Mouse (Mus musculus): Measurements from ENCODE around the gene Smg5. TPM values are rescaled to one million over a fixed set of nuclear protein-coding genes. Genes with fewer than 3 reads are reported as not detected.
A peak's percentile ranks its signal among the peaks of the same experiment; 100 is the strongest.
"Not testable (repeated sequence)": the region's sequence is repeated elsewhere in the genome, so short reads cannot be mapped to it uniquely, and the experiment has no call there.

Smg5 gene
- 10 to 100 TPM; 78.3 to 79.5 TPM for total RNA-seq (2021)
- long read RNA-seq, experiment 1, full-length matches to known transcripts = 11 of 21 reads
- long read RNA-seq, experiment 1, partial matches to known transcripts = 6 of 21 reads
- long read RNA-seq, experiment 1, other reads (novel, unspliced or antisense) = 4 of 21 reads
- long read RNA-seq, experiment 2, full-length matches to known transcripts = 9 of 21 reads
- long read RNA-seq, experiment 2, partial matches to known transcripts = 6 of 21 reads
- long read RNA-seq, experiment 2, other reads (novel, unspliced or antisense) = 6 of 21 reads

GRCm38 (mm10) chr3:88336058-88337013 lies at the start of gene Smg5, which contains the start of gene Tmem79:
Smg5 (plus strand) TSS chr3:88336260.
Tmem79 (minus strand) TSS chr3:88336148.
- TF ChIP-seq CTCF (IDR thresholded peaks at IDR 0.05) = no peak
- Histone ChIP-seq H3K27ac (peak within 1 kb of the TSS; percentile 100), H3K4me3 (peak within 1 kb of the TSS; percentile 93)
- intact Hi-C loops (cut with DNase I) = loop anchor here (5.0 kb wide), 2 partner anchors 131 to 144 kb away; no protein-coding TSS in a partner anchor
- peak; percentile 94 for DNase-seq (ENCODE audit: extremely low spot score in 1 of 2, low spot score in 2 of 2)

- intact Hi-C loops (cut with DNase I) = no loop called here
- H3K4me3 ChIP-seq = no peak within 1 kb of the TSS
- no peak within 1 kb of the TSS for H3K27ac ChIP-seq
- DNase-seq (ENCODE audit: extremely low spot score in 1 of 2, low spot score in 2 of 2) = no peak
- no peak for TF ChIP-seq CTCF (IDR thresholded peaks at IDR 0.05)
Measured at GRCm38 (mm10) chr3:88287110-88287509, 49.0 kb upstream of the Smg5 start, which contains the start of gene Gm38392. Gm38392 (minus strand) TSS chr3:88287210.

- DNase-seq (ENCODE audit: extremely low spot score in 1 of 2, low spot score in 2 of 2); H3K4me3 ChIP-seq; intact Hi-C loops (cut with DNase I); H3K27ac ChIP-seq: not testable (repeated sequence)
Measured at GRCm38 (mm10) chr3:88288133-88288713, 47.8 kb upstream of the Smg5 start.

GRCm38 (mm10) chr3:88291970-88292369 lies 44.1 kb upstream of the Smg5 start:
- no peak overlapping the region for H3K27ac ChIP-seq
- intact Hi-C loops (cut with DNase I) = no loop called here
- no peak for DNase-seq (ENCODE audit: extremely low spot score in 1 of 2, low spot score in 2 of 2)
- H3K4me3 ChIP-seq = no peak overlapping the region
- TF ChIP-seq CTCF (IDR thresholded peaks at IDR 0.05) = peak; percentile 58

- not testable (repeated sequence) for DNase-seq (ENCODE audit: extremely low spot score in 1 of 2, low spot score in 2 of 2); H3K4me3 ChIP-seq
Measured at GRCm38 (mm10) chr3:88295272-88295671, 40.8 kb upstream of the Smg5 start.

GRCm38 (mm10) chr3:88296110-88296560 lies 39.9 kb upstream of the Smg5 start:
- intact Hi-C loops (cut with DNase I) = no loop called here
- H3K27ac ChIP-seq = peak overlapping the region; percentile 95
- no peak for DNase-seq (ENCODE audit: extremely low spot score in 1 of 2, low spot score in 2 of 2)

More at GRCm38 (mm10) chr3:88295272-88295671, 40.8 kb upstream of the Smg5 start:
- intact Hi-C loops (cut with DNase I); H3K27ac ChIP-seq: not testable (repeated sequence)

GRCm38 (mm10) chr3:88296561-88297318 lies 39.3 kb upstream of the Smg5 start, which contains the start of the genes Tsacc and Cct3:
Tsacc (minus strand) TSS chr3:88296999.
Cct3 (plus strand) TSS chr3:88297116.
- H3K27ac ChIP-seq = peak within 1 kb of the TSS; percentile 95
- TF ChIP-seq CTCF (IDR thresholded peaks at IDR 0.05) = peak; percentile 26; the same call in 1 of the 2 replicates
- DNase-seq (ENCODE audit: extremely low spot score in 1 of 2, low spot score in 2 of 2) = peak; percentile 93 to 96
- intact Hi-C loops (cut with DNase I) = no loop called here
- peak within 1 kb of the TSS; percentile 91 for H3K4me3 ChIP-seq

More at GRCm38 (mm10) chr3:88296110-88296560, 39.9 kb upstream of the Smg5 start:
- H3K4me3 ChIP-seq = peak overlapping the region; percentile 91
- TF ChIP-seq CTCF (IDR thresholded peaks at IDR 0.05) = no peak

GRCm38 (mm10) chr3:88297321-88297851 lies 38.7 kb upstream of the Smg5 start:
- intact Hi-C loops (cut with DNase I) = no loop called here
- H3K27ac ChIP-seq = peak overlapping the region; percentile 94
- DNase-seq (ENCODE audit: extremely low spot score in 1 of 2, low spot score in 2 of 2) = peak in 1 of 2 experiments; percentile 44

GRCm38 (mm10) chr3:88299172-88299571 lies 36.9 kb upstream of the Smg5 start:
- intact Hi-C loops (cut with DNase I) = no loop called here

More at GRCm38 (mm10) chr3:88297321-88297851, 38.7 kb upstream of the Smg5 start:
- no peak for TF ChIP-seq CTCF (IDR thresholded peaks at IDR 0.05)
- peak overlapping the region; percentile 91 for H3K4me3 ChIP-seq

GRCm38 (mm10) chr3:88324951-88325405 lies 11.1 kb upstream of the Smg5 start, which contains the start of gene Glmp:
Glmp (plus strand) TSS chr3:88325023.
- Histone ChIP-seq H3K4me3 (peak within 1 kb of the TSS; percentile 84), H3K27ac (peak within 1 kb of the TSS; percentile 72)
- no peak for TF ChIP-seq CTCF (IDR thresholded peaks at IDR 0.05)
- intact Hi-C loops (cut with DNase I) = no loop called here
- peak; percentile 46 to 51 for DNase-seq (ENCODE audit: extremely low spot score in 1 of 2, low spot score in 2 of 2)

More at GRCm38 (mm10) chr3:88299172-88299571, 36.9 kb upstream of the Smg5 start:
- DNase-seq (ENCODE audit: extremely low spot score in 1 of 2, low spot score in 2 of 2) = no peak
- H3K27ac ChIP-seq = no peak overlapping the region
- no peak overlapping the region for H3K4me3 ChIP-seq
- no peak for TF ChIP-seq CTCF (IDR thresholded peaks at IDR 0.05)

Measured in left cerebral cortex, adult 2 months (tissue).